Mouse (Mus musculus) bone marrow macrophage, adult 2 months (primary cell): Measurements from ENCODE around the gene Gm9913.

Experiments
- CTCF ChIP-seq: IDR thresholded peaks from 2 replicates; pipeline ENCODE4 v1.5.1; 2012; ENCODE audit warnings: low read depth, mild to moderate bottlenecking, low read length, moderate library complexity
- POLR2A ChIP-seq: IDR thresholded peaks from 2 replicates; pipeline ENCODE4 v1.6.1; 2012; ENCODE audit warnings: mild to moderate bottlenecking, low read depth, low read length, borderline replicate concordance

GRCm38 (mm10) chr2:125474690-125475089 is 30.2 kb upstream of the Gm9913 start:
- no peak for TF ChIP-seq POLR2A
- TF ChIP-seq CTCF = no peak
